Mouse (Mus musculus) MEL (cell line): Measurements from ENCODE around the gene Sdhc. TPM values are rescaled to one million over a fixed set of nuclear protein-coding genes. Genes with fewer than 3 reads are reported as not detected.

ENCODE experiments used
- DNase-seq: peaks from one replicate; pipeline ENCODE4 v3.0.0; 2011; ENCODE audit warnings: low read depth, low spot score
- H3K27ac ChIP-seq: 2 replicates; pipeline ENCODE4 v1.5.1; 2012; ENCODE audit warnings: low read depth, mild to moderate bottlenecking, control low read depth, low read length, moderate library complexity; ENCODE audit not compliant: control insufficient read depth
- H3K27me3 ChIP-seq, 2 experiments: fragments of 150-350 bp in 1 of 2; sonication (generic) in 1 of 2; 2 replicates each; pipeline ENCODE4 v1.6.1; 2012; ENCODE audit warnings: low read length in 2 of 2, mild to moderate bottlenecking in 2 of 2, improper control_type of control experiment in 1 of 2, moderate library complexity in 1 of 2; ENCODE audit not compliant: insufficient read depth in 2 of 2, control insufficient read depth in 1 of 2
- H3K36me3 ChIP-seq, 2 experiments: 2 replicates each; pipeline ENCODE4 v1.6.1; 2012 to 2014; ENCODE audit warnings: low read length in 2 of 2, improper control_type of control experiment in 1 of 2, inconsistent platforms in 1 of 2, mild to moderate bottlenecking in 1 of 2; ENCODE audit not compliant: insufficient read depth in 2 of 2, control insufficient read depth in 1 of 2
- H3K4me1 ChIP-seq, 2 experiments: fragments of 150-350 bp in 1 of 2; sonication (generic) in 1 of 2; 2 replicates each; pipeline ENCODE4 v1.6.1; 2012; ENCODE audit warnings: low read length in 2 of 2, improper control_type of control experiment in 1 of 2, mild to moderate bottlenecking in 1 of 2; ENCODE audit not compliant: insufficient read depth in 2 of 2, control insufficient read depth in 1 of 2
- H3K4me3 ChIP-seq, 2 experiments: fragments of 150-350 bp in 1 of 2; sonication (generic) in 1 of 2; 2 replicates each; pipeline ENCODE4 v1.5.1; 2012; ENCODE audit warnings: low read depth in 2 of 2, low read length in 2 of 2, mild to moderate bottlenecking in 2 of 2, moderate library complexity in 2 of 2, control low read depth in 1 of 2, improper control_type of control experiment in 1 of 2; ENCODE audit not compliant: control insufficient read depth in 1 of 2, insufficient read depth in 1 of 2
- H3K79me2 ChIP-seq: 2 replicates; pipeline ENCODE4 v1.6.1; 2012; ENCODE audit warnings: mild to moderate bottlenecking, low read length, moderate library complexity; ENCODE audit not compliant: control insufficient read depth, poor library complexity, insufficient read depth
- H3K9ac ChIP-seq: 2 replicates; pipeline ENCODE4 v1.6.1; 2012; ENCODE audit warnings: low read depth, mild to moderate bottlenecking, control low read depth, low read length, moderate library complexity; ENCODE audit not compliant: control insufficient read depth, poor library complexity, severe bottlenecking
- H3K9me3 ChIP-seq: fragments of 150-350 bp; sonication (generic); replicated peaks from 2 replicates; pipeline ENCODE4 v1.6.1; 2012; ENCODE audit warnings: mild to moderate bottlenecking, low read length, improper control_type of control experiment, moderate library complexity; ENCODE audit not compliant: insufficient read depth
- CTCF ChIP-seq, 3 experiments: IDR thresholded peaks in 2 of 3; conservative IDR thresholded peaks in 1 of 3; 2 replicates each; pipeline ENCODE4 v1.5.1; 2011 to 2012; ENCODE audit warnings: low read length in 3 of 3, low read depth in 2 of 3, mild to moderate bottlenecking in 2 of 3, improper control_type of control experiment in 1 of 3, inconsistent platforms in 1 of 3, mixed read lengths in 1 of 3, moderate library complexity in 1 of 3; ENCODE audit not compliant: control insufficient read depth in 1 of 3, insufficient read depth in 1 of 3, poor library complexity in 1 of 3, severe bottlenecking in 1 of 3
- ELF1 ChIP-seq: IDR thresholded peaks from 2 replicates; pipeline ENCODE4 v1.6.1; 2014; ENCODE audit warnings: low read depth, mild to moderate bottlenecking, inconsistent platforms, low read length, improper control_type of control experiment, moderate library complexity
- HCFC1 ChIP-seq: IDR thresholded peaks from 2 replicates; pipeline ENCODE4 v1.6.1; 2012; ENCODE audit warnings: low read depth, mild to moderate bottlenecking, inconsistent platforms, low read length, improper control_type of control experiment, moderate library complexity
- JUND ChIP-seq: IDR thresholded peaks from 2 replicates; pipeline ENCODE4 v1.6.1; 2011; ENCODE audit warnings: low read depth, mild to moderate bottlenecking, improper control_type of control experiment, low read length
- KAT2A ChIP-seq: conservative IDR thresholded peaks from 2 replicates; pipeline ENCODE4 v1.6.1; 2012; ENCODE audit warnings: low read depth, low read length, improper control_type of control experiment, inconsistent platforms
- MAX ChIP-seq: IDR thresholded peaks from 2 replicates; pipeline ENCODE4 v1.6.1; 2011; ENCODE audit warnings: low read length, improper control_type of control experiment
- MAZ ChIP-seq: IDR thresholded peaks from 2 replicates; pipeline ENCODE4 v1.6.1; 2012; ENCODE audit warnings: low read depth, mild to moderate bottlenecking, inconsistent platforms, low read length, improper control_type of control experiment
- MYB ChIP-seq: IDR thresholded peaks from 2 replicates; pipeline ENCODE4 v1.6.1; 2011; ENCODE audit warnings: mild to moderate bottlenecking, low read depth, low read length, improper control_type of control experiment
- MYC ChIP-seq: IDR thresholded peaks from 2 replicates; pipeline ENCODE4 v1.6.1; 2011; ENCODE audit warnings: low read depth, mild to moderate bottlenecking, low read length, improper control_type of control experiment, moderate library complexity
- RAD21 ChIP-seq: IDR thresholded peaks from 2 replicates; pipeline ENCODE4 v1.6.1; 2011; ENCODE audit warnings: mild to moderate bottlenecking, low read depth, low read length, improper control_type of control experiment
- SIN3A ChIP-seq: IDR thresholded peaks from 2 replicates; pipeline ENCODE4 v1.6.1; 2012; ENCODE audit warnings: low read length, improper control_type of control experiment, inconsistent platforms
- SMC3 ChIP-seq: IDR thresholded peaks from 2 replicates; pipeline ENCODE4 v1.6.1; 2011; ENCODE audit warnings: low read depth, low read length, improper control_type of control experiment
- USF1 ChIP-seq: IDR thresholded peaks from 2 replicates; pipeline ENCODE4 v1.6.1; 2014; ENCODE audit warnings: low read depth, mild to moderate bottlenecking, inconsistent platforms, low read length, improper control_type of control experiment, moderate library complexity
- USF2 ChIP-seq, 2 experiments: IDR thresholded peaks; 2 replicates each; pipeline ENCODE4 v1.6.1; 2011 to 2012; ENCODE audit warnings: improper control_type of control experiment in 2 of 2, low read length in 2 of 2, borderline replicate concordance in 1 of 2, inconsistent platforms in 1 of 2, low read depth in 1 of 2, mild to moderate bottlenecking in 1 of 2; ENCODE audit not compliant: insufficient read depth in 1 of 2
- ZKSCAN1 ChIP-seq: IDR thresholded peaks from 2 replicates; pipeline ENCODE4 v1.6.1; 2012; ENCODE audit warnings: low read depth, mild to moderate bottlenecking, inconsistent platforms, low read length, improper control_type of control experiment, moderate library complexity
- ZMIZ1 ChIP-seq: IDR thresholded peaks from 2 replicates; pipeline ENCODE4 v1.6.1; 2012; ENCODE audit warnings: low read depth, mild to moderate bottlenecking, inconsistent platforms, low read length, improper control_type of control experiment, moderate library complexity
- polyA plus RNA-seq, 2 experiments: library from polyadenylated mRNA; stranded (reverse) in 1 of 2; unstranded in 1 of 2; fragments of >175 nt in 1 of 2; fragments of >200 nt in 1 of 2; gene quantifications; 2 replicates each; pipeline versions ENCODE4 v1.2.1 to v1.2.4; 2012; ENCODE audit warnings: low replicate concordance in 2 of 2, low read depth in 1 of 2; ENCODE audit not compliant: insufficient read length in 2 of 2, insufficient read depth in 1 of 2, missing spikeins in 1 of 2
- total RNA-seq: library from RNA; depleted of rRNA; stranded (reverse); fragments of 300-350 nt; gene quantifications from 2 replicates; pipeline ENCODE4 v1.2.3, GENCODE M21; 2012

The Sdhc gene
- total and polyA plus RNA-seq, 3 experiments, result 79.4 to 224 TPM; not detected in 1

DNA sequence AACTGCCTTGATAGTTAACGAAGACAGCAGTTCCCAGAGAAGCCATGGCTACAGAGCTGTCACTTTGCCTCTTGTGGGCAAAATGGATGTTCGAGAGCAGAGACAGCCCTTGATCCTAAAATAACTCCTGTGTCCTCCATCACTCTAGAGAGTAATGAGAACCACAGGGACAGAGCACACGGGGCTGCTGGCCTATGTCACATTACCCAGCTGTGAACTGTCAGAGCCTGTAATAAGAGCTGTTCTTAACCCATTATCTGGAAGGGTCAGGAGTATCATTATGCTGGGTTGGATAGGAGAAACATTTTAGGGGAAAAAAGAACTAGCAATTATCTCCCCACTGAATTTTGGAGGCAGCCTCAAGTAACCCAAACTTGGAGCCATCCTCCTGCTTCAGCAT, 29.5 kb downstream of the Sdhc start:
- H3K36me3 ChIP-seq, result peaks cover 0 to 8% of the 10 kb centered on the region in 2 experiments; a peak in 2 of 4 replicates
- H3K4me1 ChIP-seq, result peaks cover 5 to 6% of the 10 kb centered on the region in 2 experiments; a peak in 3 of 4 replicates
- DNase-seq, result no peak
- no peak overlapping the region for H3K9ac ChIP-seq
- TF ChIP-seq KAT2A (no peak), JUND (no peak), ZKSCAN1 (no peak), MAZ (no peak), MAX (no peak), HCFC1 (no peak), CTCF (IDR thresholded peaks at IDR 0.05 in 2 of 3, conservative IDR thresholded peaks at IDR 0.05 in 1 of 3; ENCODE audit: control insufficient read depth in 1 of 3, insufficient read depth in 1 of 3, low read depth in 2 of 3, low read length in 3 of 3, poor library complexity in 1 of 3, severe bottlenecking in 1 of 3) (no peak), MYC (no peak), MYB (no peak), USF1 (no peak), USF2 (IDR thresholded peaks at IDR 0.05; ENCODE audit: borderline replicate concordance in 1 of 2, insufficient read depth in 1 of 2, low read depth in 1 of 2, low read length in 2 of 2) (no peak), ELF1 (no peak), SMC3 (no peak), SIN3A (no peak), RAD21 (no peak)
- no peaks in the 10 kb centered on the region for H3K27me3 ChIP-seq
- no peak overlapping the region for H3K27ac ChIP-seq
- no peaks in the 10 kb centered on the region for H3K9me3 ChIP-seq
- H3K4me3 ChIP-seq, result no peak overlapping the region
- no peaks in the 10 kb centered on the region for H3K79me2 ChIP-seq

DNA sequence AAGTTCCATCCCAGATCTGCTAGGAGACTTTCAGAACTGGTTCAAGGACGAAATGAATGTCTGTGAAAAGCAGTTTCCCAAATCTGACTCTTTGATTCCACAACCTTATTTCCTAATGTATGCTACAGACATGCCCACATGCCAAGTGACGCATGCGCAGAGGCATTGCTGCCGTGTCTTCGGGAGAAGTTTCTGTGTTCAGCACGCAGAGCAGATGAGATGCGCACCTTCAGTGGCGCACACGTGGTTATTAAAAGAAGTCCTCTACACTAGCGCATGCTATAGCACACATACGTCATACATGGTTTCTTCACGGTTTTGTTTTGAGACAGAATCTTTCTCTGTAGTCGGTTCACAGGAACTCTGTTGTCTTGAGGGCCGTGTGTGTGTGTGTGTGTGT, 31.0 kb downstream of the Sdhc start:
- H3K4me1 ChIP-seq, result peaks cover 9 to 10% of the 10 kb centered on the region in 2 experiments; a peak in 3 of 4 replicates
- no peaks in the 10 kb centered on the region for H3K9me3 ChIP-seq
- H3K36me3 ChIP-seq, result peaks cover 0 to 12% of the 10 kb centered on the region in 2 experiments; a peak in 2 of 4 replicates
- DNase-seq, result no peak
- H3K27ac ChIP-seq, result no peak overlapping the region
- TF ChIP-seq ZKSCAN1, result no peak
- no peak for TF ChIP-seq JUND
- TF ChIP-seq ZMIZ1, result no peak
- no peaks in the 10 kb centered on the region for H3K79me2 ChIP-seq
- H3K4me3 ChIP-seq, result no peak overlapping the region
- no peak overlapping the region for H3K9ac ChIP-seq
- no peaks in the 10 kb centered on the region for H3K27me3 ChIP-seq
